Mouse (Mus musculus): ENCODE measurements around the gene Shank2. TPM values are rescaled to one million over a fixed set of nuclear protein-coding genes. Genes with fewer than 3 reads are reported as not detected.

Gene Shank2
- total and polyA plus RNA-seq, 3 experiments: not detected

GRCm38 (mm10) chr7:144283701-144284100 is 282.0 kb downstream of the Shank2 start:
- Histone ChIP-seq H3K9me3 (replicated peaks; ENCODE audit: insufficient read depth, low read length) (no peaks in the 10 kb centered on the region), H3K36me3 (ENCODE audit: control insufficient read depth in 1 of 2, insufficient read depth in 2 of 2, low read length in 2 of 2) (no peaks in the 10 kb centered on the region), H3K79me2 (ENCODE audit: control insufficient read depth, insufficient read depth, low read length, poor library complexity) (no peaks in the 10 kb centered on the region), H3K27me3 (ENCODE audit: control insufficient read depth in 1 of 2, insufficient read depth in 2 of 2, low read length in 2 of 2) (no peaks in the 10 kb centered on the region), H3K4me3 (ENCODE audit: control insufficient read depth in 1 of 2, insufficient read depth in 1 of 2, low read depth in 2 of 2, low read length in 2 of 2) (no peak overlapping the region), H3K27ac (ENCODE audit: control insufficient read depth, low read depth, low read length) (no peak overlapping the region), H3K4me1 (ENCODE audit: control insufficient read depth in 1 of 2, insufficient read depth in 2 of 2, low read length in 2 of 2) (no peaks in the 10 kb centered on the region), H3K9ac (ENCODE audit: control insufficient read depth, low read depth, low read length, poor library complexity, severe bottlenecking) (no peak overlapping the region)
- DNase-seq (ENCODE audit: low read depth, low spot score): no peak
- no peak for TF ChIP-seq SMC3 (IDR thresholded peaks at IDR 0.05; ENCODE audit: low read depth, low read length)

DNA sequence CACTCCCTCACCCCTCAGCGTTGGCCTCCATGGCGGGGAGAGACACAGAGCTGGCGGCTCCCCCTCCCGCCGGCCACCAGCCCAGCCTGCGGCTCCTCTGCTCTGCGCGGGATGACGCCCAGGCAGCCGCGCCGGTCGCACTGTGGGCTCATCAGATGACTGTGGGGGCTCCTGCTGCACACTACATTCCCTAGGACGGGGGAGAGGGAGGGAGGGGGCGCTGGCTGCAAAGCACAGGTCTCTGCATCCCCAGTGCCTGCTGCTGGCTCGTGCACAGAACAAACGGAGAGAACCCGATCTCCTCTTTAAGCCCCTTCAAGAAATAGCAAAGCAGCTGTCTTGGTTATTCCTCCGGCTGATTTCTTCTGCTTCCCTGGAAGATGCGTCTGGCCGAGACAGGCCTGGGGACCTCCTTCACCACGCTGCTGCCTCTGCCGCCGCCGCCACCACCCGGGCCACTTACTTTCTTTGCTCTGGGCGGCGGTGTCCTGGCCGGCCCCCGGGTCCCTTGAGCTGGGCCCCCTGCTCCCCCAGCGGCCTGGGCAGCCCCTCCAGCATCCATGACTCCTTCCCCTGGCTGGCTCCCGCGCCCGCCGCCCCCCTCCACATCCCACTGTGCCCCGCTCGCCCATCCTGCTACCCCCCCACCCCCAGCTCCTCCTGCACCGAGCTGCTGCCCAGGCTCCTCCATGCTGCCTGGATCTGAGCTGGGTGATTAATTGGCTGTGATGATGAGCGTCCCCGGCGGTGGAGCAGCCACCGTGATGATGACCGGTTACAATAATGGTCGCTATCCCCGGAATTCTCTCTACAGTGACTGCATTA is 282.7 kb downstream of the Shank2 start:
- no peak for TF ChIP-seq POLR2AphosphoS2 (IDR thresholded peaks at IDR 0.05; ENCODE audit: low read length)
- no peak for TF ChIP-seq EP300 (IDR thresholded peaks at IDR 0.05; ENCODE audit: low read depth in 1 of 2, low read length in 2 of 2)
- no peak for TF ChIP-seq BHLHE40 (IDR thresholded peaks at IDR 0.05; ENCODE audit: borderline replicate concordance, low read depth, low read length)
- no peak for TF ChIP-seq MEF2A (IDR thresholded peaks at IDR 0.05; ENCODE audit: extremely low read depth, insufficient replicate concordance, low read depth, low read length, poor library complexity, severe bottlenecking)
- TF ChIP-seq CTCF (IDR thresholded peaks at IDR 0.05 in 2 of 3, conservative IDR thresholded peaks at IDR 0.05 in 1 of 3; ENCODE audit: control insufficient read depth in 1 of 3, insufficient read depth in 1 of 3, low read depth in 2 of 3, low read length in 3 of 3, poor library complexity in 1 of 3, severe bottlenecking in 1 of 3): no peak
- TF ChIP-seq GABPA (IDR thresholded peaks at IDR 0.05; ENCODE audit: low read depth, low read length): no peak
- TF ChIP-seq TAL1 (IDR thresholded peaks at IDR 0.05; ENCODE audit: low read length): no peak
- Histone ChIP-seq H3K36me3 (ENCODE audit: control insufficient read depth in 1 of 2, insufficient read depth in 2 of 2, low read length in 2 of 2) (no peaks in the 10 kb centered on the region), H3K27me3 (ENCODE audit: control insufficient read depth in 1 of 2, insufficient read depth in 2 of 2, low read length in 2 of 2) (no peaks in the 10 kb centered on the region), H3K9me3 (replicated peaks; ENCODE audit: insufficient read depth, low read length) (no peaks in the 10 kb centered on the region), H3K9ac (ENCODE audit: control insufficient read depth, low read depth, low read length, poor library complexity, severe bottlenecking) (no peak overlapping the region), H3K27ac (ENCODE audit: control insufficient read depth, low read depth, low read length) (no peak overlapping the region), H3K4me3 (ENCODE audit: control insufficient read depth in 1 of 2, insufficient read depth in 1 of 2, low read depth in 2 of 2, low read length in 2 of 2) (no peak overlapping the region), H3K79me2 (ENCODE audit: control insufficient read depth, insufficient read depth, low read length, poor library complexity) (no peaks in the 10 kb centered on the region), H3K4me1 (ENCODE audit: control insufficient read depth in 1 of 2, insufficient read depth in 2 of 2, low read length in 2 of 2) (no peaks in the 10 kb centered on the region)
- no peak for DNase-seq (ENCODE audit: low read depth, low spot score)

DNA sequence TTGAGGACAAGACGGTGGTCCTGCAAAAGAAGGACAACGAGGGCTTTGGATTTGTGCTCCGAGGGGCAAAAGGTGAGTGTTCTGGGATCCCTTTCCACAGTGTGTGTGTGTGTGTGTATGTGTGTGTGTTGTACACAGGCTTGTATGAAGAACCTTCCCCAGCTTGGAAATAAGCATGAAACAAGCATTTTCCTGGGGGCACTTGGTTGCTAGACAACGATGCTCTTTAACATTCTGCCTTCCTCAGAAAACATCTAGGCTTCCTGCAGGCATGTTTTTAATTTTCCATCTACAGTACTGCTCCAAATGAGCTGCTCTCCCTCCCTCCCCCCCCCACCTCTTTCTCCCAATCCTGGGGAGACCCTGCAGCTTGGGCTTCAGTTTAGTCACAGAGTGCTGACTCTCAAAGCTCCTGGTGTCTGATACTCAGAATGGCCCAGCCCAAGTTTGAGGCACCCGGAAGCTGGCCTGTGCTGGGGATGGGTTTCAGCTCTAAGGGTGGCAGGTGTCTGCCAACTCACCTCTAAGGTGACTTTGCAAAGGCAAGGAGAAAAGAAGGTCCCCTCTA is 283.4 kb downstream of the Shank2 start:
- Histone ChIP-seq H3K79me2 (ENCODE audit: control insufficient read depth, insufficient read depth, low read length, poor library complexity) (no peaks in the 10 kb centered on the region), H3K4me3 (ENCODE audit: control insufficient read depth in 1 of 2, insufficient read depth in 1 of 2, low read depth in 2 of 2, low read length in 2 of 2) (no peak overlapping the region), H3K27me3 (ENCODE audit: control insufficient read depth in 1 of 2, insufficient read depth in 2 of 2, low read length in 2 of 2) (no peaks in the 10 kb centered on the region), H3K27ac (ENCODE audit: control insufficient read depth, low read depth, low read length) (no peak overlapping the region), H3K4me1 (ENCODE audit: control insufficient read depth in 1 of 2, insufficient read depth in 2 of 2, low read length in 2 of 2) (no peaks in the 10 kb centered on the region), H3K36me3 (ENCODE audit: control insufficient read depth in 1 of 2, insufficient read depth in 2 of 2, low read length in 2 of 2) (no peaks in the 10 kb centered on the region), H3K9me3 (replicated peaks; ENCODE audit: insufficient read depth, low read length) (no peaks in the 10 kb centered on the region), H3K9ac (ENCODE audit: control insufficient read depth, low read depth, low read length, poor library complexity, severe bottlenecking) (no peak overlapping the region)
- TF ChIP-seq RCOR1 (IDR thresholded peaks at IDR 0.05; ENCODE audit: low read depth, low read length): no peak
- TF ChIP-seq MEF2A (IDR thresholded peaks at IDR 0.05; ENCODE audit: extremely low read depth, insufficient replicate concordance, low read depth, low read length, poor library complexity, severe bottlenecking): no peak
- TF ChIP-seq CHD2 (IDR thresholded peaks at IDR 0.05; ENCODE audit: low read length): no peak
- no peak for TF ChIP-seq UBTF (IDR thresholded peaks at IDR 0.05; ENCODE audit: borderline replicate concordance, insufficient read depth, low read depth, low read length)
- TF ChIP-seq TAL1 (IDR thresholded peaks at IDR 0.05; ENCODE audit: low read length): no peak
- no peak for TF ChIP-seq NRF1 (IDR thresholded peaks at IDR 0.05; ENCODE audit: insufficient read depth, low read depth, low read length, poor library complexity, severe bottlenecking)
- no peak for TF ChIP-seq TCF12 (IDR thresholded peaks at IDR 0.05; ENCODE audit: low read depth, low read length)
- TF ChIP-seq MYB (IDR thresholded peaks at IDR 0.05; ENCODE audit: low read depth, low read length): no peak
- TF ChIP-seq NELFE (IDR thresholded peaks at IDR 0.05; ENCODE audit: low read depth, low read length): no peak
- no peak for TF ChIP-seq MAX (IDR thresholded peaks at IDR 0.05; ENCODE audit: low read length)
- no peak for TF ChIP-seq ELF1 (IDR thresholded peaks at IDR 0.05; ENCODE audit: low read depth, low read length)
- no peak for DNase-seq (ENCODE audit: low read depth, low spot score)
